Mouse (Mus musculus): ENCODE data around the gene Gm6309.
"Not testable (repeated sequence)": the region's sequence is repeated elsewhere in the genome, so short reads cannot be mapped to it uniquely, and the experiment has no call there.

Gm6309 gene

DNA sequence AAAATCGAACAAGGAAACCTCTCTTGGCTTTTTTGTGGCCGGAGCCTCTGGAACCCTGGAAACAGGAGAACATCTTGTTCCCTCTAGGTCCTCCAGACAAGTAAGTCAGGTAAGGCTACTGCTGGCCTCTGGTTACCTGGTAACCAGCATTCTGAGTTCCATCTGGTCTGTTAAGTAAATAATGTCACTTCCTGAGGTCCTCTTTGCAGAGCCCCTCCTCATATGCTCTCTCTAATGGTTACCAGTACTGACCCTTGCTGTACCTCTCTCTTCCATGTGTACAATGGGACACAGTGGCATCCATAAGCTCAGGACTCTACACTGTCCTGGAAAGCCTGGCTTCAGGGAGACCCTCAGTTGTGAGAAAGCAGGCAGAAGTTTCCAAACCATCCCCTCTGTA is at the start of gene Gm6309:
TSS of gene Gm6309 (minus strand) at position 101 of the 400 bp plus-strand sequence.
- not testable (repeated sequence) for DNase-seq (ENCODE audit: low spot score)

DNA sequence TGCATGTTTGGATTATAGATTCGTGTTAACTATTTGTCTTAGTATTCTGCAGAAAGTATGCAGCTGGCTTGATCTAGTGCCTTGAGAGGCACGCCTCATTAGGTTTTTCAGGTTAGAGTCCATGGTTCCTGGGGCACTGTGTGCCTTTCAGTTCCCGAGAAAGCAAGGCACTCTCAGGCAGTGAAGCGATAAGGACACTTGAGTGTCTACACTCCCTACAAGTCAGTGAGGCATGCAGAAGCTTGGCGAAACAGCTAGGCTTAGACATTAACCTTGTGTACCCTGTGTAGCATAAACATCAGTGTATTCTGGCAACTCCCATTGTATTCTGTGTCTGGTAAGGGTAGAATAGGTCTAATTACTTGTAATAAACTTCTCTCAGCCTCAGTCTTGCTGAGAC is 35.0 kb upstream of the Gm6309 start:
- no peak for DNase-seq (ENCODE audit: low spot score)

DNA sequence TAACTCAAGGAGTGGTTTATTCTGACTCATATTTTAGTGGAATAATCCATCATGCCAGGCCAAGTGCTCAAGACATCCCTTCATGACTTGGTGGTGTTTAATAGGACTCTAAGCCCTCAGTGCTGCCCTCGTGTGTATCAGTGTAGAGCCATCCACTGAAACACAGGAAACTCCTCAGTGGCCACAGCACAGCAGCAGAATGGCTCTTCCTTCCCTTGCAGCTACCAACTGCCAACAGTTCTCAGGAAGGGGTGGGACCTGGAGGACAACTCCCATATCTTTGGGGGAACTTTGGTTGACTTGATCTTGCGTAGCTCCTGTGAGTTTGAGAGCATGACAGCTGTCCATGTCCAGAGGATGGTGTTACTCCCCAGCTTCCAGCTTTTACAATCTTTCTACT is 33.4 kb upstream of the Gm6309 start:
- no peak for DNase-seq (ENCODE audit: low spot score)

DNA sequence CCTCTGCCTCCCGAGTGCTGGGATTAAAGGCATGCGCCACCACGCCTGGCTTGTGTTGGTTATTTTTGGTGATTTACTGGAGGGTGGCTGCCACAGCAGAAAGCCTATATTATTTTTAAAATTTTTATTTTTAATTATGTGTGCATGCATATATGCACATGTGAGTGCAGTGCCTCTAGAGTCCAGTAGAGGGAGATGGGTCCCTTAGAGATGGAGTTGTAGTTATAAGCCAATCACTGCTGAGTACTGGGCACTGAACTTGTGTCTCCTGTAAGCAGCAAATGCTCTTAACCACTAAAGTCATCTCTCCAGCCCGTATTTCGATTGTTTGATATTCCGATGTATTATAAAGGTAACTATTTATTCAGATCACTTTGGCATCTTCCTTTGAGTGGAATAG is 30.1 kb upstream of the Gm6309 start:
- DNase-seq (ENCODE audit: low spot score) = no peak

DNA sequence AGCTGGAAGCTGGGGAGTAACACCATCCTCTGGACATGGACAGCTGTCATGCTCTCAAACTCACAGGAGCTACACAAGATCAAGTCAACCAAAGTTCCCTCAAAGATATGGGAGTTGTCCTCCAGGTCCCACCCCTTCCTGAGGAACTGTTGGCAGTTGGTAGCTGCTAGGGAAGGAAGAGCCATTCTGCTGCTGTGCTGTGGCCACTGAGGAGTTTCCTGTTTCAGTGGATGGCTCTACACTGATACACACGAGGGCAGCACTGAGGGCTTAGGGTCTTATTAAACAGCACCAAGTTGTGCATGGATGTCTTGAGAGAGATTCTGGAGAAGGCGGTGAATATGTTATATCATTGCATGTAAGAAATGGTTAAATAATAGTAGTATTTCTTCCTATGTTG is 29.0 kb upstream of the Gm6309 start:
- no peak for DNase-seq (ENCODE audit: low spot score)

DNA sequence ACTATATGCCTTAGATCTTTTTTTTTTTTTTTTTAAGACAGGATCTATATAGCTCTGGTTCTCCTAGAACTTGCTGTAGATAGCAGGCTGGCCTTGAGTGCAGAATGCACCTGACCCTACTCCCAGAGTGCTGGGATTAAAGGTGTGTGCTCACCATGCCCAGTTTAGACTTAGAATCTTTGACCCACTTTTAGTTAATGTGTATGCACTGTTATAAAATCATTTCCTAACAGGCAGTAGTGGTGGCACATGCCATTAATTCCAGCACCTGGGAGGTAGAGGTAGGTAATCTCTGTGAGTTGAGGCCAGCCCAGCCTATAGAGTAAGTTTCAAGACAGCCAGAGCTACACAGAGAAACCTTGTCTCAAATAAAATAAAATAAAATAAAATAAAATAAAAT is 28.6 kb upstream of the Gm6309 start:
- no peak for DNase-seq (ENCODE audit: low spot score)

DNA sequence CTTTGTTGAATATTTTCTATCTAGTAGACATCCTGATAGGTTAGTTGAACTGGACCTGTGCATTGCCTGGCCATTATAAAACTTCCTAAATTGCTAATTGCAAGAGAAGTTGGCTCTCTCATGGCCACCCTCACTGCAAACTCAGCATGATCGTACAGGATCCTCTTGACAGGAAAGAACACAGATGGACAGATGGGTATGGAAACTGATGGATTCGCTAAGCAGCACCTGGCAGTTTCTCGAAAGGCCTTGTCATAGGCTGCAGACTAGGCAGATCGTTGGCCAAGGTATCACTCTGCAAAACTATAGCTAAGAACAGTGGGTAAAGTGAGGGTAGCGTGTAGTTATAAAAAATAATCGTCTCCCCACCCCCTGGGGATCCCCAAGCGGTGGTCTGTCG is 22.8 kb upstream of the Gm6309 start:
- no peak for DNase-seq (ENCODE audit: low spot score)

DNA sequence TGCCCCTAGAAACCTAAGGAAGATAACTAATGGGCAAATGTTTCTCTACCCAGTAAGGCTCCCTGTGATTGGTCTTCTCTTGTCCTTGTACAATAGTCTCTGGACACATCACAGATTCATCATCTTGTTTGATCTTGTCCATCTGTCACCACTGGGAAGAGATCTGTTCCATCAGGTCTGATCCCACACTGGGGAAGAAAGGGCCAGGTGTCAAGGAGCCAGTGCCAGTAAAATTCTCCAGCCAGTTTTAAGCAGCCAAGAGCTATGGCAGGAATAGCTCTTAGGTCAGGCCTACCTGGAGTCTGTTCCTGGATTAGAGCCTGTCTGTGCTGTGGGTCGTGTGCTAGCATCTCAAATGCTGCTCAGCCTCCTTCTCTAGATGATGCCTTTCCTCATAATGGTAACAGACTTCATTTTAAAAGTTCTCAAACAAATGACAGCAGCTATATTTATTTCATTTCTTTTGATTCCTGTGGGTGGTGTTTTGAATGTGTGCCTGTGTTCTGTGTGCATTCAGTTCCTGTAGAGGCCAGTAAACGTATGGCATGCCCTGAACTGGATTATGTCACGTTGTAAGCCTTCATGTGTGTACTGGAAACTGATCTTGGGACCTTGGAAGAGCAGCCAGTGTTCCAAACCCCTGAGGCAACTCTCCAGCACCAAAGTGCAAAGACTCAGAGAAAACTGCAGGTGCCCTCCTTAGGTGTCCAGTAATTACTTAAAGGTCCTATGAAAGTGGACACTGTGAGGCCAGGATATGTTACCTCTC is 20.2 kb upstream of the Gm6309 start:
- no peak for DNase-seq (ENCODE audit: low spot score)

DNA sequence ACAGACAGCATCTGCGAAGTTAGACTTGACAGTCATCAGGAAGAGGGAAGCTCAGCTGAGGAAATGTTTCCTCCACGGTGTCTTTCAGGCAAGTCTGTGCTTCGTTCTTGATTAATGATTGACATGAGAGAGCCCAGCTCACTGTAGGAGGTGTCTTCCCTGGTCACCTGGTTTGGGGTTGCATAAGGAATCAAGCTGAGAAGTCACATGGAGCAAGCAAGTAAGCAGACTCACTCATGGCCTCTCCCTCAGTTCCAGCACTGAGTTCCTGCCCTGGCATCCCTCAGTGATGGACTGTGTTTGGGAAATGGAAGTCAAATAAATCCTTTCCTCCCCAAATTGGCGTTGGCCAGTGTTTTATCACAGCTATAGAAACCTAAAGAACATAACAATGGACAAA is 19.6 kb upstream of the Gm6309 start:
- peak; percentile 65 for DNase-seq (ENCODE audit: low spot score)

DNA sequence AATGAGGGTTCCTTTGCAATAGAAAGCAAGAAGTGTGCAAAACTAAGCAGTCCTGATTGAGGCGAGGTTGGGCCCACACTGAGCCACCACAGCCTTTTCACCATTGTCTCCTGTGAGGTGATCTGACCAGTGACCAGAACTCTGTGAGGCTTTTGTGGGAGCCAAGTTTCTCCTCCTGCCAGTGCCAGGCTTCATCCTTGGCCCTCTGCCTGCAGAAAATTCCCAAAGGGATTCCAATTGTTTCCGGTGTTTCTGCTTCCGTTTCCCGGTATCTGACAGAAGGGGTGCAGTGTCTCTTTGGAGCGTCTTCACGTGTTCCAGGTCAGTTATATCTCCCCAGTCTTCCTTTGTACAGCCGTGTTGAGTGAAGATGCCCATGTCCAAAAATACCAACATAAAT is 18.2 kb upstream of the Gm6309 start:
- DNase-seq (ENCODE audit: low spot score) = no peak

DNA sequence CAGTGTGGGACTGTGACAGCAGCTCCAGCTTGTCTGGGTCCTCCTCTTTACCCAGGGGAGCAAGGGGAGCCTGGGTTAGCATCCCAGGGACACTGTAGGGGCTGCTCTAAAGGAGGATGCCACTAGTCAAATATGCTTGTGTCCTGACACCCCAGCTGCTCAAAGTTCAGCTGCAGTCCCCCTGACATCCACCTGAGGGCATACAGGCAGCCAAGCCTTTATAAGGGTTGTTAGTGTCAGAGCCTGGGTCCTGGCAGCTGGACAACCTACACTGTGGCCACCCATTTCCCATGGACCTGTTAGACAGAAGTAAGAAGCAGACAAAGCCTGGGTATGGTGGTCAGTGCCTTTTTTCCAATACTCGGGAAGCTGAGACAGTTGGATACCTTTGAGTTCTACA is 17.6 kb upstream of the Gm6309 start:
- DNase-seq (ENCODE audit: low spot score) = no peak

DNA sequence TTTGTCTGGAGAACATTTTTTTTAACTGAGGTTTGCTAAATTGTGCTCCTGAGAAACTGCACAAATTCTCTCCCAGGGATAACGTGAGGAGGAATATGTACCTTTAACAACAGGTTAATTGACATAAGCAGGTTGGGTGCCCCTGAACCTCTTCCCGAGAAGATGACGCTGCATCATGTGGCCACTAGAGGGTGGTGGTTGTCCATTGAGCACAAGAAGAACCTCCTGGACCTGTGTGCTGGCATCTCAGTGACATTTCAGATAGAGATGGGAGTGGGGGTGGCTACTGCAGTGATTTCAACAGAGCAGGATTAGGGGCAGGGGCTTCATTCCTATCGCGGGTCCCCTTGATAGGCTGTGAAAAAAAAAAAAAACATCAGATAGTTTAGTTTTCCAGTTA is 16.9 kb upstream of the Gm6309 start:
- not testable (repeated sequence) for DNase-seq (ENCODE audit: low spot score)

DNA sequence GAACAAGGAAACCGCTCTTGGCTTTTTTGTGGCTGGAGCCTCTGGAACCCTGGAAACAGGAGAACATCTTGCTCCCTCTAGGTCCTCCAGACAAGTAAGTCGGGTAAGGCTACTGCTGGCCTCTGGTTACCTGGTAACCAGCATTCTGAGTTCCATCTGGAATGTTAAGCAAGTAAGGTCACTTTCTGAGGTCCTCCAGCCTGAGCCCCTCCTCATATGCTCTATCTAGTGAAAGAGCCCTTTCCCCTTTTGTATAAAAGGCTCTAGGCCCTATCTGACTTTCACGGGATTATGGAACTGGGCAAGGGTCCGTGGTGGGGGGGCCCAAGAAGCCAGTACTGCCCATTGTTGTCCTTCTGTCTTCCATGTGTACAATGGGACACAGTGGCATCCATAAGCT is 14.7 kb upstream of the Gm6309 start, which contains the start of gene 1700001J03Rik:
TSS of gene 1700001J03Rik (minus strand) at position 101 of the 400 bp plus-strand sequence.
- DNase-seq (ENCODE audit: low spot score) = not testable (repeated sequence)

DNA sequence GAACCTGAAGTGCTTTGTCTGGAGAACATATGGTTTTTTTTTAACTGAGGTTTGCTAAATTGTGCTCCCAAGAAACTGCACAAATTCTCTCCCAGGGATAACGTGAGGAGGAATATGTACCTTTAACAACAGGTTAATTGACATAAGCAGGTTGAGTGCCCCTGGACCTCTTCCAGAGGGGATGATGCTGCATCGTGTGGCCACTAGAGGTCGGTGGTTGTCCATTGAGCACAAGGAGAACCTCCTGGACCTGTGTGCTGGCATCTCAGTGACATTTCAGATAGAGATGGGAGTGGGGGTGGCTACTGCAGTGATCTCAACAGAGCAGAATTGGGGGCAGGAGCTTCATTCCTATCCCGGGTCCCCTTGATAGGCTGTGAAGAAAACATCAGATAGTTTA is 2.2 kb upstream of the Gm6309 start:
- not testable (repeated sequence) for DNase-seq (ENCODE audit: low spot score)

DNA sequence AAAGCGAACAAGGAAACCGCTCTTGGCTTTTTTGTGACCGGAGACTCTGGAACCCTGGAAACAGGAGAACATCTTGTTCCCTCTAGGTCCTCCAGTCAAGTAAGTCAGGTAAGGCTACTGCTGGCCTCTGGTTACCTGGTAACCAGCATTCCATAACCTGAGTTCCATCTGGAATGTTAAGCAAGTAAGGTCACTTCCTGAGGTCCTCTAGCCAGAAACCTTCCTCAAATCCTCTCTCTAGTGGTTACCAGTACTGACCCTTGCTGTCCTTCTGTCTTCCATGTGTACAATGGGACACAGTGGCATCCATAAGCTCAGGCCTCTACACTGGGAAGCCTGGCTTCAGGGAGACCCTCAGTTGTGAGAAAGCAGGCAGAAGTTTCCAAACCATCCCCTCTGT is 10.1 kb downstream of the Gm6309 start, which contains the start of gene Gm5565:
TSS of gene Gm5565 (minus strand) at position 101 of the 400 bp plus-strand sequence.
- DNase-seq (ENCODE audit: low spot score) = not testable (repeated sequence)

DNA sequence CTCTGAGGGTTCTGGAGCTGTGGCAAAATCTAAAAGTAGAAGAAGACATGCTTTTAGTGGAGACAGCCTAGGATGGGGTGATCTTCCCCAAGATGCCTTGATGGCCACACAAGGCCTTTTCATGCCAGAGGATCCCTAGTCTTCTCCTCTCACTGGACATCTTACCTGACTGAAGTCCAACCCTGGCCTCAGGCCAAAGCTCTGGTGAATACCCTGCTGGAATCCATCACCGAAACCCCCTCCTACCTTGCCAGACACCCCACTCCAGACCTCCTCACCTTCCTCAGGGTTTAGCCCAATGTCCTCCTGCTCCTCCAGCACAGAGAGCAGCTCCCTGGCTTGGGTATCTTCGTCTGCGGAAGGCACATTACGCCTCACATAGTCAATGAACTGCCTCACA is 12.2 kb downstream of the Gm6309 start:
- DNase-seq (ENCODE audit: low spot score) = not testable (repeated sequence)

DNA sequence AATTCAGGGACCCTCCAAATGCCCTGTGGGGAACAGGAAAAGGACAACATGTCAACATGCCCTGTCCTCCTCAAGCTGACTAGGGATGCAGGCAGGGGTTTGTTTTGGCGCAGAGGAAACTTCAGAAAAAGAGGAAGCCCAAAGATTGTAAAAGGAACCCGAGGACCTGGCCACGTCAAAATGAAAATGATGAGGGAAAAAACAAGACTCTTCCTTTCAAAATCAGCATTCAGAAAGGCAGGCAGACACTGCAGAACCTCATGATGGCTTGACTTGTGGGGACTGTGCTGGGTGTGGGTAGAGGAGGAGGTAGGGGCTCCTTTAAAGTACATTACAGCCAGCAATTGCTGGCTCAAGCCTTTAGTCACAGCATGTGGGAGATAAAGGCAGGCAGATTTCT is 20.1 kb downstream of the Gm6309 start:
- DNase-seq (ENCODE audit: low spot score) = no peak

DNA sequence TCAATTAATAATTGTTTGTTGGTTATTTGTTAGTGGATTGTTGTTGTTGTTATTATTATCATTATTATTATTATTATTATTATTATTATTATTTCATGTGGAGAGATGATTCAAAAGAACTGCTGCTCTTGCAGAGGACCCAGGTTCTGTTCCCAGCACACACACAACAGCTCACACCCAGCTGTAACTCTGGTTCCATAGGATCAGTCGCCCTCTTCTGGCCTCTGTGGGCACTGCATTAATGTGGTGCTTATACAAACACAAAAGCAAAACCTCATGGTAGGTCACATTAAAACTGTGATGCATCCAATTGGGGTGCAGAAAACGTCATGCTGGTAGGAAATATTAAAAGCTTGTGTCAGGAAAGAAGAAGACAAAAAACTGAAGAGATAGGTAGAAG is 22.6 kb downstream of the Gm6309 start:
- no peak for DNase-seq (ENCODE audit: low spot score)

Data from yolk sac, embryonic 10.5 days (tissue).